Mouse (Mus musculus) intestine, embryonic 15.5 days (tissue): ENCODE measurements around the gene Atxn1. TPM values are rescaled to one million over a fixed set of nuclear protein-coding genes. Genes with fewer than 3 reads are reported as not detected.

Experiments
- ATAC-seq: fragments of 200-750 bp; cut with Nextera tagmentation; 2 replicates; pipeline ENCODE4 v1.8.0; 2017; ENCODE audit warnings: moderate TSS enrichment, moderate library complexity
- H3K27ac ChIP-seq: fragments of 300-500 bp; sonication (generic); 2 replicates; pipeline ENCODE4 v1.5.1; 2015; ENCODE audit warnings: mild to moderate bottlenecking, inconsistent platforms
- H3K27me3 ChIP-seq: fragments of 300-500 bp; sonication (generic); replicated peaks from 2 replicates; pipeline ENCODE4 v1.6.1; 2015; ENCODE audit warnings: inconsistent platforms
- H3K36me3 ChIP-seq: fragments of 300-500 bp; sonication (generic); 2 replicates; pipeline ENCODE4 v1.6.1; 2015; ENCODE audit warnings: inconsistent platforms
- H3K4me1 ChIP-seq: fragments of 300-500 bp; sonication (generic); replicated peaks from 2 replicates; pipeline ENCODE4 v1.6.1; 2015; ENCODE audit warnings: inconsistent platforms
- H3K4me2 ChIP-seq: fragments of 300-500 bp; sonication (generic); replicated peaks from 2 replicates; pipeline ENCODE4 v1.6.1; 2015; ENCODE audit warnings: mild to moderate bottlenecking, inconsistent platforms
- H3K4me3 ChIP-seq: fragments of 300-500 bp; sonication (generic); replicated peaks from 2 replicates; pipeline ENCODE4 v1.5.1; 2015; ENCODE audit warnings: inconsistent platforms
- H3K9ac ChIP-seq: fragments of 300-500 bp; sonication (generic); 2 replicates; pipeline ENCODE4 v1.6.1; 2015; ENCODE audit warnings: inconsistent platforms
- H3K9me3 ChIP-seq: fragments of 300-500 bp; sonication (generic); 2 replicates; pipeline ENCODE4 v1.6.1; 2016; ENCODE audit warnings: inconsistent platforms
- WGBS: fragments of 180-500 bp; shearing (Covaris S2); methylation state at CpG from one replicate; pipeline ENCODE4 v1.1.7; 2015; 5-methylcytosine and 5-hydroxymethylcytosine counted together
- polyA plus RNA-seq: library from polyadenylated mRNA; unstranded; fragments of >200 nt; fragmentation: Nextera tagmentation; extraction: Ambion mirVana; gene quantifications from 2 replicates; pipeline ENCODE4 v1.2.1, GENCODE M21; 2015

Atxn1 gene
- polyA plus RNA-seq, 1 experiment from 2014 or later: 5.7 TPM

- ATAC-seq: no peak
- no peak overlapping the region for H3K9ac ChIP-seq
- H3K27me3 ChIP-seq: no peaks in the 10 kb centered on the region
- no peaks in the 10 kb centered on the region for H3K9me3 ChIP-seq
- no peak overlapping the region for H3K4me2 ChIP-seq
- H3K4me1 ChIP-seq: no peaks in the 10 kb centered on the region
- no peak overlapping the region for H3K4me3 ChIP-seq
- H3K27ac ChIP-seq: no peak overlapping the region
- 75% methylated on average over 3 of the region's 3 CpGs for WGBS
- no peaks in the 10 kb centered on the region for H3K36me3 ChIP-seq
These were observed 280.8 kb downstream of the Atxn1 start for GRCm38 (mm10) chr13:45683991-45684390.

GRCm38 (mm10) chr13:45681196-45681595 lies 283.6 kb downstream of the Atxn1 start:
- 59% methylated on average over 5 of the region's 5 CpGs for WGBS
- H3K9ac ChIP-seq: no peak overlapping the region
- no peaks in the 10 kb centered on the region for H3K9me3 ChIP-seq
- H3K27ac ChIP-seq: no peak overlapping the region
- no peaks in the 10 kb centered on the region for H3K4me1 ChIP-seq
- H3K4me3 ChIP-seq: no peak overlapping the region
- no peaks in the 10 kb centered on the region for H3K36me3 ChIP-seq
- H3K4me2 ChIP-seq: no peak overlapping the region
- H3K27me3 ChIP-seq: no peaks in the 10 kb centered on the region
- no peak for ATAC-seq

GRCm38 (mm10) chr13:45680651-45681050 lies 284.2 kb downstream of the Atxn1 start:
- H3K4me2 ChIP-seq: no peak overlapping the region
- no peak overlapping the region for H3K9ac ChIP-seq
- no peaks in the 10 kb centered on the region for H3K27me3 ChIP-seq
- H3K4me3 ChIP-seq: no peak overlapping the region
- no peak for ATAC-seq
- H3K4me1 ChIP-seq: no peaks in the 10 kb centered on the region
- WGBS: 70% methylated on average over 5 of the region's 5 CpGs
- H3K36me3 ChIP-seq: no peaks in the 10 kb centered on the region
- H3K27ac ChIP-seq: no peak overlapping the region
- no peaks in the 10 kb centered on the region for H3K9me3 ChIP-seq

GRCm38 (mm10) chr13:45679096-45679495 lies 285.7 kb downstream of the Atxn1 start:
- ATAC-seq: no peak
- WGBS: 95% methylated on average over 1 of the region's 1 CpGs
- Histone ChIP-seq H3K27me3 (no peaks in the 10 kb centered on the region), H3K36me3 (no peaks in the 10 kb centered on the region), H3K27ac (no peak overlapping the region), H3K4me3 (no peak overlapping the region), H3K4me1 (no peaks in the 10 kb centered on the region), H3K9ac (no peak overlapping the region), H3K9me3 (no peaks in the 10 kb centered on the region), H3K4me2 (no peak overlapping the region)

- no peak overlapping the region for H3K4me2 ChIP-seq
- no peaks in the 10 kb centered on the region for H3K27me3 ChIP-seq
- H3K9ac ChIP-seq: no peak overlapping the region
- no peaks in the 10 kb centered on the region for H3K4me1 ChIP-seq
- no peaks in the 10 kb centered on the region for H3K9me3 ChIP-seq
- ATAC-seq: no peak
- no peak overlapping the region for H3K27ac ChIP-seq
- H3K4me3 ChIP-seq: no peak overlapping the region
- WGBS: 68% methylated on average over 2 of the region's 2 CpGs
- no peaks in the 10 kb centered on the region for H3K36me3 ChIP-seq
These were observed 292.2 kb downstream of the Atxn1 start for GRCm38 (mm10) chr13:45672628-45673027.

GRCm38 (mm10) chr13:45669969-45670368 lies 294.8 kb downstream of the Atxn1 start:
- 67% methylated on average over 11 of the region's 11 CpGs for WGBS
- ATAC-seq: no peak
- Histone ChIP-seq H3K4me3 (no peak overlapping the region), H3K4me2 (no peak overlapping the region), H3K27ac (no peak overlapping the region), H3K9me3 (no peaks in the 10 kb centered on the region), H3K36me3 (no peaks in the 10 kb centered on the region), H3K9ac (no peak overlapping the region), H3K4me1 (no peaks in the 10 kb centered on the region), H3K27me3 (no peaks in the 10 kb centered on the region)

- no peak overlapping the region for H3K4me2 ChIP-seq
- no peak overlapping the region for H3K4me3 ChIP-seq
- no peaks in the 10 kb centered on the region for H3K27me3 ChIP-seq
- no peaks in the 10 kb centered on the region for H3K9me3 ChIP-seq
- H3K4me1 ChIP-seq: no peaks in the 10 kb centered on the region
- whole genome bisulfite sequencing: 89% methylated on average over 10 of the region's 10 CpGs
- H3K27ac ChIP-seq: no peak overlapping the region
- no peak overlapping the region for H3K9ac ChIP-seq
- no peak for ATAC-seq
- no peaks in the 10 kb centered on the region for H3K36me3 ChIP-seq
These were observed 302.0 kb downstream of the Atxn1 start for GRCm38 (mm10) chr13:45662852-45663251.

GRCm38 (mm10) chr13:45662216-45662615 lies 302.6 kb downstream of the Atxn1 start:
- no peak overlapping the region for H3K4me3 ChIP-seq
- no peak overlapping the region for H3K4me2 ChIP-seq
- no peaks in the 10 kb centered on the region for H3K36me3 ChIP-seq
- 70% methylated on average over 3 of the region's 3 CpGs for WGBS
- H3K4me1 ChIP-seq: no peaks in the 10 kb centered on the region
- no peak overlapping the region for H3K27ac ChIP-seq
- no peaks in the 10 kb centered on the region for H3K27me3 ChIP-seq
- H3K9me3 ChIP-seq: no peaks in the 10 kb centered on the region
- ATAC-seq: no peak
- no peak overlapping the region for H3K9ac ChIP-seq

- Histone ChIP-seq H3K4me3 (no peak overlapping the region), H3K9ac (no peak overlapping the region), H3K27me3 (no peaks in the 10 kb centered on the region), H3K4me1 (no peaks in the 10 kb centered on the region), H3K27ac (no peak overlapping the region), H3K36me3 (no peaks in the 10 kb centered on the region), H3K9me3 (no peaks in the 10 kb centered on the region), H3K4me2 (no peak overlapping the region)
- WGBS: 66% methylated on average over 12 of the region's 12 CpGs
- ATAC-seq: no peak
These were observed 303.3 kb downstream of the Atxn1 start for GRCm38 (mm10) chr13:45661283-45662185.

GRCm38 (mm10) chr13:45659813-45660212 lies 305.0 kb downstream of the Atxn1 start:
- no peaks in the 10 kb centered on the region for H3K4me1 ChIP-seq
- no peak overlapping the region for H3K9ac ChIP-seq
- 76% methylated on average over 4 of the region's 4 CpGs for WGBS
- H3K4me3 ChIP-seq: no peak overlapping the region
- no peaks in the 10 kb centered on the region for H3K27me3 ChIP-seq
- ATAC-seq: no peak
- no peak overlapping the region for H3K27ac ChIP-seq
- H3K4me2 ChIP-seq: no peak overlapping the region
- H3K36me3 ChIP-seq: no peaks in the 10 kb centered on the region
- no peaks in the 10 kb centered on the region for H3K9me3 ChIP-seq

- 86% methylated on average over 5 of the region's 5 CpGs for WGBS
- Histone ChIP-seq H3K9me3 (no peaks in the 10 kb centered on the region), H3K27me3 (no peaks in the 10 kb centered on the region), H3K9ac (no peak overlapping the region), H3K27ac (no peak overlapping the region), H3K36me3 (no peaks in the 10 kb centered on the region), H3K4me2 (no peak overlapping the region), H3K4me1 (no peaks in the 10 kb centered on the region), H3K4me3 (no peak overlapping the region)
- ATAC-seq: no peak
These were observed 306.5 kb downstream of the Atxn1 start for GRCm38 (mm10) chr13:45658343-45658742.

- Histone ChIP-seq H3K4me1 (no peaks in the 10 kb centered on the region), H3K4me3 (no peak overlapping the region), H3K27me3 (no peaks in the 10 kb centered on the region), H3K36me3 (no peaks in the 10 kb centered on the region), H3K27ac (no peak overlapping the region), H3K9ac (no peak overlapping the region), H3K4me2 (no peak overlapping the region), H3K9me3 (no peaks in the 10 kb centered on the region)
- no peak for ATAC-seq
- WGBS: 100% methylated on average over 1 of the region's 1 CpGs
These were observed 307.6 kb downstream of the Atxn1 start for GRCm38 (mm10) chr13:45657176-45657575.

- ATAC-seq: no peak
- Histone ChIP-seq H3K4me1 (no peaks in the 10 kb centered on the region), H3K9me3 (no peaks in the 10 kb centered on the region), H3K4me2 (no peak overlapping the region), H3K9ac (no peak overlapping the region), H3K36me3 (no peaks in the 10 kb centered on the region), H3K27me3 (no peaks in the 10 kb centered on the region), H3K4me3 (no peak overlapping the region), H3K27ac (no peak overlapping the region)
- WGBS: 78% methylated on average over 10 of the region's 10 CpGs
These were observed 313.1 kb downstream of the Atxn1 start for GRCm38 (mm10) chr13:45651652-45652241.
